Mouse (Mus musculus) cerebellum, adult 2 months (tissue): ENCODE results near the gene Gm29666.
A peak's percentile ranks its signal among the peaks of the same experiment; 100 is the strongest.

ENCODE experiments used
- CTCF ChIP-seq: fragments of 200-500 bp; IDR thresholded peaks from 2 replicates; pipeline ENCODE4 v1.5.1; 2011; ENCODE audit warnings: low read depth, mild to moderate bottlenecking, control low read depth, low read length, moderate library complexity, borderline replicate concordance; ENCODE audit not compliant: insufficient read depth
- POLR2A ChIP-seq: fragments of 200-500 bp; IDR thresholded peaks from 2 replicates; pipeline ENCODE4 v1.6.1; 2011; ENCODE audit warnings: low read length, control low read depth, borderline replicate concordance; ENCODE audit not compliant: insufficient read depth

- TF ChIP-seq CTCF: peak; percentile 25; the same call in 1 of the 2 replicates
- no peak for TF ChIP-seq POLR2A
Observed at GRCm38 (mm10) chr15:84924781-84925315, 5.0 kb upstream of the Gm29666 start.
